Mouse (Mus musculus): Measurements from ENCODE around the gene Pick1. TPM values are rescaled to one million over a fixed set of nuclear protein-coding genes. Genes with fewer than 3 reads are reported as not detected.

Pick1 gene
- total and polyA plus RNA-seq, 2 experiments from 2014 or later: 65.8 to 78.1 TPM

DNA sequence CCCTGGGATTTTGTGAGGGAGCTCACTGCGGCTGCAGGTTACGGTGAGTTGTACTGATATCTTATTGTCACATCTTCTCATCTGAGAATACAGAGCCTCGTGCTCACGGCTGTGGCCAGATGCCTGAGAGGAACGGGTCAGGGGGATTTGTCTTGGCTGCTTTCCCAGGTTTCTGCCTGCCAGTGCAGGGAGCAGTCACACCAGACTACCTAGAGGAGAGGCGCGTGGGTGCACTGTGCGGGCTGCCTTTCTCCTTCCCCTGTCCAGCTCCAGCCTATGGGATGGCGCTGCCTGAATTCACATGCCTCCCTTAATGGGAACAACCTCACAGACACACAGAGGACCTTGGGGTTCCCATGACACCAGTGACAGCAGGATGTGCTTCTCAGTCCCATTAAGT, 6.3 kb downstream of the Pick1 start:
- Histone ChIP-seq H3K4me2 (ENCODE audit: low read depth, low read length, poor library complexity, severe bottlenecking) (no peak overlapping the region), H3K4me3 (ENCODE audit: low read depth, low read length) (no peak overlapping the region), H3K9ac (replicated peaks; ENCODE audit: low read length, poor library complexity, severe bottlenecking) (no peak overlapping the region), H3K27me3 (ENCODE audit: insufficient read depth, low read length) (no peaks in the 10 kb centered on the region), H3K27ac (ENCODE audit: low read depth, low read length) (no peak overlapping the region), H3K9me3 (ENCODE audit: low read length) (no peaks in the 10 kb centered on the region), H3K36me3 (ENCODE audit: insufficient read depth, low read length) (peaks cover 34% of the 10 kb centered on the region), H3K4me1 (ENCODE audit: insufficient read depth, low read length) (no peaks in the 10 kb centered on the region)
- ATAC-seq (ENCODE audit: low FRiP score) (no peak), DNase-seq (ENCODE audit: low spot score) (no peak)
- TF ChIP-seq CTCF (IDR thresholded peaks at IDR 0.05): no peak
- 77% methylated on average over 9 of the region's 9 CpGs for WGBS

DNA sequence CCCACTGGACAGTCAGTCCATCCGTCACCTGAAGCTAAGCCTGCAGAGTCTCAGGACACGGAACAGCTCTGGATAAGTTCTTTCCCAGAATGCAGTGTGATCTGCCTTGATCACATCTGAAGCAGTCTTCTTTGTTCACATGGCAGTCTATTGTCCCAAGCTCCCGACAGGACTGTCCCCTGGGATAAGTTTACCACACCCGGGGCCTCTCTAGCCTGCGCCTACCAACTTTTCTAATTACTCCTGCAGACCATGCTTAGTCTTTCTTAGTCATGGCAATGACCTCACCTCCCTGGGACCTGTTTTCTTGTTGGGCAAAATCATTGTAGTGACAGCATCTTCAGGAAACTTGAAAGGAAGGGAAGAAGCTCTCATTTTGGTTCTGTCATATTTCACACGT, 9.1 kb downstream of the Pick1 start:
- DNase-seq (ENCODE audit: low spot score): no peak
- no peak for ATAC-seq (ENCODE audit: low FRiP score)
- Histone ChIP-seq H3K9me3 (ENCODE audit: low read length) (no peaks in the 10 kb centered on the region), H3K4me2 (ENCODE audit: low read depth, low read length, poor library complexity, severe bottlenecking) (no peak overlapping the region), H3K36me3 (ENCODE audit: insufficient read depth, low read length) (peaks cover 36% of the 10 kb centered on the region), H3K27ac (ENCODE audit: low read depth, low read length) (no peak overlapping the region), H3K9ac (replicated peaks; ENCODE audit: low read length, poor library complexity, severe bottlenecking) (no peak overlapping the region), H3K27me3 (ENCODE audit: insufficient read depth, low read length) (no peaks in the 10 kb centered on the region), H3K4me3 (ENCODE audit: low read depth, low read length) (no peak overlapping the region), H3K4me1 (ENCODE audit: insufficient read depth, low read length) (no peaks in the 10 kb centered on the region)
- no peak for TF ChIP-seq CTCF (IDR thresholded peaks at IDR 0.05)
- 77% methylated on average over 6 of the region's 6 CpGs for WGBS

DNA sequence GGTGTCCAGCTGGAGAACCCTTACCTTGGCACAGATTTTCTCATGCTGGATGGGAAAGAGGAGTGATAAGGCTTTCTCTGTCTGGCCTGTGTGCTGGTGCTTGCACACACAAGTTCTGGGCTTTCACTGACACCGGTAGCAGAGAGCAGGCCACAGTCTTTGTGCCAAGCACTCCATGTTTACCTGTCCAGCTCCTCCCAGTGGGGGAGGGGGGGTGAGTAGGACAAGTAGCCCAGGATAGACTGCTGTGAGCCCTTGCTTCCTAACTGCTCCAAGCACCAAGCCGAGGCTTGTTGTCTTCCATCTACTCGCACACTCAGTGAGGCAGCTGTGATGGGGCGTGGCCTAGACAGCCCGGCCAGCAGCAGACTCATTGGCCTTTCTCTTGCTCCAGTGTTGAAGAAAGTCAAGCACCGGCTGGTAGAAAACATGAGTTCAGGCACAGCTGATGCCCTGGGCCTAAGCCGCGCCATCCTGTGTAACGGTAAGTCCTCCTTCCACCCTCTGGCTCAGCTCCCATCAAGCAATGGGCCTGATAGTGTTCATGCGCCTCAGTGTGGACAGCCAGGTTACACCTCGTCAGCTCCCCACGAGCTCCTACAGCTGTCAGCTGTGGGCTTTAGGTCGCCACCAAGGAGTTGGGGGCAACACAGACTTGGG, 13.7 kb downstream of the Pick1 start:
- DNase-seq (ENCODE audit: low spot score) (no peak), ATAC-seq (ENCODE audit: low FRiP score) (peak; percentile 4; the same call in 1 of the 2 replicates)
- H3K4me2 ChIP-seq (ENCODE audit: low read depth, low read length, poor library complexity, severe bottlenecking): no peak overlapping the region
- H3K9me3 ChIP-seq (ENCODE audit: low read length): no peaks in the 10 kb centered on the region
- H3K9ac ChIP-seq (replicated peaks; ENCODE audit: low read length, poor library complexity, severe bottlenecking): no peak overlapping the region
- no peak for TF ChIP-seq CTCF (IDR thresholded peaks at IDR 0.05)
- peak overlapping the region; percentile 43; the same call in 1 of the 2 replicates for H3K27ac ChIP-seq (ENCODE audit: low read depth, low read length)
- H3K27me3 ChIP-seq (ENCODE audit: insufficient read depth, low read length): no peaks in the 10 kb centered on the region
- H3K36me3 ChIP-seq (ENCODE audit: insufficient read depth, low read length): peaks cover 52% of the 10 kb centered on the region
- 75% methylated on average over 13 of the region's 13 CpGs for WGBS
- H3K4me3 ChIP-seq (ENCODE audit: low read depth, low read length): no peak overlapping the region
- H3K4me1 ChIP-seq (ENCODE audit: insufficient read depth, low read length): no peaks in the 10 kb centered on the region

DNA sequence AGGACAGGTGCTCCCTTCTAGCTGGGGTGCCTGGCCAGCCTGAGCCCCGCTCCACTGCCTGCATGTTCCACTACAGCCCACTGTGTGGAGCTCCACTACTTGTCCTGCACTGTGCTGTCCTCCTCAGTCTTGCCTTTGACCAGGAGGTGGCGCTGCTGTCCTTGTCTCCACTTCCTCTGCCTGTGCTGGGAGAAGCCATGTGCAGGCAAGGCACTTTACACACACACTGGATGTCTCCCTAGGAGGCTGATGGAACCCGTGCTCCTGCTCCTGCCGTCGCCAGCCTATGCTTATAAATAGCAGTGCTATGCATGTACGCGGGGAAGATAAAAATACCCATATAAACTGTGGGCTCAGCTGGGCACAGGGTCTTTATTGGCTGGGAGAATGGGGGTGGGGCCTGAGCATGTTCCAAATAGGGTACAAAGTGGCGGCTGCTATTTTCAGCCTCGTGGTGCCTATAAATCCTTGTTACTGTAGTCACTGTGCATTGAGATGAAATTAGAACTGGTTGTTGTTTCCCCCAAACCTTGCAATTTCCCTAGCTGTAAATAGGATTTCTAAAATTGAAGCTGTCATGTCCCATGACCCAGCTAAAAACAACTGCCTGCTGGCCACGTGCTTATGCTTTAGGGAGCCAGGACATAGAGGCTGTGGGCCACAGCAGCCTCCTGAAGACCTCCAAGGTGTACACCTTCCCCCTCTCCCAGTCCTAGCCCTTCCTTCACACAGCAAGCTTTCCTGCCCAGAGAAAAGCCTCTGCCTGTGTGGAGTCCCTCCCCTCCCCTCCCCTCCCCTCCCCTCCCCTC, 14.5 kb downstream of the Pick1 start:
- Histone ChIP-seq H3K36me3 (ENCODE audit: insufficient read depth, low read length) (peaks cover 58% of the 10 kb centered on the region), H3K4me1 (ENCODE audit: insufficient read depth, low read length) (no peaks in the 10 kb centered on the region), H3K9me3 (ENCODE audit: low read length) (no peaks in the 10 kb centered on the region), H3K27me3 (ENCODE audit: insufficient read depth, low read length) (no peaks in the 10 kb centered on the region), H3K4me2 (ENCODE audit: low read depth, low read length, poor library complexity, severe bottlenecking) (peak overlapping the region; percentile 26; the same call in 1 of the 2 replicates), H3K27ac (ENCODE audit: low read depth, low read length) (peak overlapping the region; percentile 47; the same call in 1 of the 2 replicates), H3K9ac (replicated peaks; ENCODE audit: low read length, poor library complexity, severe bottlenecking) (0 out of 2 replicates have a peak overlapping the region, but pooled peaks have one; percentile 24), H3K4me3 (ENCODE audit: low read depth, low read length) (no peak overlapping the region)
- DNase-seq (ENCODE audit: low spot score) (peak; percentile 95), ATAC-seq (ENCODE audit: low FRiP score) (peak; percentile 97)
- WGBS: 15% methylated on average over 10 of the region's 10 CpGs
- peak; percentile 100 for TF ChIP-seq CTCF (IDR thresholded peaks at IDR 0.05)

DNA sequence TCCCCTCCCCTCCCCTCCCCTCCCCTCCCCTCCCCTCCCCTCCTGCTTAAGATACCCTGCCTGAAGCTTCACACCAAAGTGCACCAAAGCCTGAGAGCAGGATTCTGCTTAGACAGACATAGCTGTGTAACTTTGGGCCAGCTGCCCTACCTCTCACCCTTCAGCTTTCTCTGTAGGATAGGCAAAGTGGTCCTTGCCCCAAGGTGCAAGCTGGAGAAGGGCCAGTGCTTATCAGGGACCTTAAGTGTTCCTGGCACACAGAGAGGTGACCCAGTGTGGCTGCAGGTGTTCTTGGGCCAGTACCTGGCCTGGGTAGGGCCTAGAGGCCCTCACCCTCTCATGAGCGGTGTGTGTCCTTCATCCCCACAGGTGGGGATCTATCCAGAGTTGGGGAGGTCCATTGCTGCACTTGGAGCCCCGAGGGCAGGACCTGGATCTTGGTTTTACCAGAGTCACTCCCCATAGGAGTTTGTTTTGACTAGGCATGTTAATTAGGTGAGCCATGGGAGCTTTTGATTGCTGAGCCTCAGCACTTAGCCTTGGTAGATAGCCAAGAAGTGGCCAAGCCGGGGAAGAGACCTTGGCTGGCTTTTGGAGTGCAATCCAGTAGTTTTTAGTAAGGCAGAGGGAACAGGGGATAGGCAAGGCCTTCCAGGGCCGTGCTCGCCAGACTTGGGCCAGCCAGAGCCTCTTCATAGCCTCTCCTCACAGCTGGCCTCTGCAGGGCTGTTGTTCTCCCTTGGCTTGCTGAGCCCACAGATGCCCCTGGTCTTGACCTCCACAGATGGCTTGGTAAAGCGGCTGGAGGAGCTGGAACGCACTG, 15.3 kb downstream of the Pick1 start:
- 68% methylated on average over 7 of the region's 7 CpGs for WGBS
- Histone ChIP-seq H3K9me3 (ENCODE audit: low read length) (no peaks in the 10 kb centered on the region), H3K4me3 (ENCODE audit: low read depth, low read length) (no peak overlapping the region), H3K36me3 (ENCODE audit: insufficient read depth, low read length) (peaks cover 60% of the 10 kb centered on the region), H3K27me3 (ENCODE audit: insufficient read depth, low read length) (no peaks in the 10 kb centered on the region), H3K27ac (ENCODE audit: low read depth, low read length) (no peak overlapping the region), H3K9ac (replicated peaks; ENCODE audit: low read length, poor library complexity, severe bottlenecking) (0 out of 2 replicates have a peak overlapping the region, but pooled peaks have one; percentile 24), H3K4me2 (ENCODE audit: low read depth, low read length, poor library complexity, severe bottlenecking) (no peak overlapping the region), H3K4me1 (ENCODE audit: insufficient read depth, low read length) (no peaks in the 10 kb centered on the region)
- no peak for TF ChIP-seq CTCF (IDR thresholded peaks at IDR 0.05)
- no peak for DNase-seq (ENCODE audit: low spot score)
- no peak for ATAC-seq (ENCODE audit: low FRiP score)

All from midbrain, postnatal 0 days (tissue).